Mouse (Mus musculus) cortical plate, adult 2 months (tissue): ENCODE results near the gene Nepn.

Source experiments
- CTCF ChIP-seq: fragments of 200-500 bp; IDR thresholded peaks from 2 replicates; pipeline ENCODE4 v1.5.1; 2011; ENCODE audit warnings: mild to moderate bottlenecking, control low read depth, low read length; ENCODE audit not compliant: insufficient read depth; ENCODE audit errors: extremely low read depth
- POLR2A ChIP-seq: fragments of 200-500 bp; IDR thresholded peaks from 2 replicates; pipeline ENCODE4 v1.6.1; 2011; ENCODE audit warnings: mild to moderate bottlenecking, low read length, control low read depth; ENCODE audit not compliant: insufficient read depth; ENCODE audit errors: extremely low read depth

- TF ChIP-seq CTCF (no peak), POLR2A (no peak)
These were observed 32.9 kb downstream of the Nepn start for GRCm38 (mm10) chr10:52421716-52422115.
